Mouse (Mus musculus): ENCODE data around the gene Plekhm2. TPM values are rescaled to one million over a fixed set of nuclear protein-coding genes. Genes with fewer than 3 reads are reported as not detected.

Gene Plekhm2
- 1.1 and 2.0 TPM in 2 replicates for polyA plus RNA-seq (2015; fragmentation: Nextera tagmentation; extraction: Ambion mirVana)

GRCm38 (mm10) chr4:141664799-141665198 is at the start of gene Plekhm2:
TSS of gene Plekhm2 (minus strand) at chr4:141664899.
- WGBS (ENCODE audit: insufficient replicate concordance): 71% methylated on average over 8 of the region's 8 CpGs
- Histone ChIP-seq H3K9me3 (replicated peaks) (no peaks in the 10 kb centered on the region), H3K4me2 (peak within 1 kb of the TSS; percentile 97), H3K4me3 (replicated peaks) (peak within 1 kb of the TSS; percentile 78), H3K27me3 (0 out of 2 replicates have a peak, but pooled peaks cover 5% of the 10 kb centered on the region), H3K9ac (peak within 1 kb of the TSS; percentile 88), H3K4me1 (replicated peaks) (peaks cover 27% of the 10 kb centered on the region), H3K36me3 (replicated peaks) (0 out of 2 replicates have a peak, but pooled peaks cover 14% of the 10 kb centered on the region), H3K27ac (replicated peaks) (peak within 1 kb of the TSS; percentile 21)
- no peak for ATAC-seq (ENCODE audit: insufficient read depth)

- Histone ChIP-seq H3K9me3 (replicated peaks) (no peaks in the 10 kb centered on the region), H3K4me3 (replicated peaks) (no peak overlapping the region), H3K4me1 (replicated peaks) (peaks cover 49% of the 10 kb centered on the region), H3K27ac (replicated peaks) (no peak overlapping the region), H3K36me3 (replicated peaks) (peaks cover 80% of the 10 kb centered on the region), H3K4me2 (no peak overlapping the region), H3K27me3 (no peaks in the 10 kb centered on the region), H3K9ac (no peak overlapping the region)
- ATAC-seq (ENCODE audit: insufficient read depth): no peak
- 41% methylated on average over 5 of the region's 5 CpGs for WGBS (ENCODE audit: insufficient replicate concordance)
Measured at GRCm38 (mm10) chr4:141713598-141714142, 49.0 kb upstream of the Plekhm2 start.

GRCm38 (mm10) chr4:141711250-141711649 is 46.6 kb upstream of the Plekhm2 start:
- ATAC-seq (ENCODE audit: insufficient read depth): no peak
- Histone ChIP-seq H3K27ac (replicated peaks) (no peak overlapping the region), H3K4me2 (no peak overlapping the region), H3K9me3 (replicated peaks) (no peaks in the 10 kb centered on the region), H3K4me3 (replicated peaks) (no peak overlapping the region), H3K27me3 (no peaks in the 10 kb centered on the region), H3K36me3 (replicated peaks) (peaks cover 86% of the 10 kb centered on the region), H3K4me1 (replicated peaks) (peaks cover 28% of the 10 kb centered on the region), H3K9ac (no peak overlapping the region)
- WGBS (ENCODE audit: insufficient replicate concordance): 75% methylated on average over 1 of the region's 1 CpGs

- WGBS (ENCODE audit: insufficient replicate concordance): 92% methylated on average over 2 of the region's 2 CpGs
Measured at GRCm38 (mm10) chr4:141708971-141709370, 44.3 kb upstream of the Plekhm2 start.

GRCm38 (mm10) chr4:141708005-141708404 is 43.3 kb upstream of the Plekhm2 start:
- H3K4me2 ChIP-seq: no peak overlapping the region
- no peaks in the 10 kb centered on the region for H3K9me3 ChIP-seq (replicated peaks)
- H3K4me1 ChIP-seq (replicated peaks): peaks cover 5% of the 10 kb centered on the region; the same call in 1 of the 2 replicates
- no peak overlapping the region for H3K9ac ChIP-seq
- no peak overlapping the region for H3K27ac ChIP-seq (replicated peaks)
- H3K4me3 ChIP-seq (replicated peaks): no peak overlapping the region
- peaks cover 100% of the 10 kb centered on the region for H3K36me3 ChIP-seq (replicated peaks)
- WGBS (ENCODE audit: insufficient replicate concordance): 80% methylated on average over 7 of the region's 7 CpGs
- no peaks in the 10 kb centered on the region for H3K27me3 ChIP-seq
- peak; percentile 6; the same call in 1 of the 2 replicates for ATAC-seq (ENCODE audit: insufficient read depth)

More at GRCm38 (mm10) chr4:141708971-141709370, 44.3 kb upstream of the Plekhm2 start:
- Histone ChIP-seq H3K27me3 (no peaks in the 10 kb centered on the region), H3K4me3 (replicated peaks) (no peak overlapping the region), H3K27ac (replicated peaks) (no peak overlapping the region), H3K4me2 (no peak overlapping the region), H3K4me1 (replicated peaks) (peaks cover 9% of the 10 kb centered on the region; the same call in 1 of the 2 replicates), H3K36me3 (replicated peaks) (peaks cover 96% of the 10 kb centered on the region), H3K9me3 (replicated peaks) (no peaks in the 10 kb centered on the region), H3K9ac (no peak overlapping the region)
- no peak for ATAC-seq (ENCODE audit: insufficient read depth)

DNA sequence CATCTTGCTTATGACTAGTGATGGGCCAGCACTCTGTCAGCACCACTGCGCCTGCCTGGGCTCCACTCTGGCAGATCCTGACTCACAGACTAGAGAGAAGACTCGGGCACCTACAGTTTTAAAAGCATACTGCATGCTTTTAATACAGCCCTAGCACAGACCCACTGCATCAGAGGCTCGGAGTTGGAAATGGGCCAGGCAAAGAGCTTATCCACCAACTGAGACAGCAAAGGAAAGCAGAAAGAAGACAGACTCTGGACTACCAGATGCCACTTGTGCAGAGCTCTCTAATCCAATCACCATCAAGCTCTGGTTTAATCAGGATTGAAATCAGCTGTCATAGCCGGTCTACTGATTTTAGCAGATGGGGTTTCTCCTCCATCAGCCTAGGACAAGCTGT is 40.6 kb upstream of the Plekhm2 start:
- no peak overlapping the region for H3K27ac ChIP-seq (replicated peaks)
- no peak overlapping the region for H3K9ac ChIP-seq
- no peak overlapping the region for H3K4me3 ChIP-seq (replicated peaks)
- no peaks in the 10 kb centered on the region for H3K9me3 ChIP-seq (replicated peaks)
- no peaks in the 10 kb centered on the region for H3K27me3 ChIP-seq
- peaks cover 1% of the 10 kb centered on the region; the same call in 1 of the 2 replicates for H3K4me1 ChIP-seq (replicated peaks)
- peaks cover 100% of the 10 kb centered on the region for H3K36me3 ChIP-seq (replicated peaks)
- no peak overlapping the region for H3K4me2 ChIP-seq
- 80% methylated on average over 4 of the region's 4 CpGs for WGBS (ENCODE audit: insufficient replicate concordance)
- no peak for ATAC-seq (ENCODE audit: insufficient read depth)

GRCm38 (mm10) chr4:141704625-141705024 is 39.9 kb upstream of the Plekhm2 start:
- Histone ChIP-seq H3K4me2 (no peak overlapping the region), H3K4me3 (replicated peaks) (no peak overlapping the region), H3K9ac (no peak overlapping the region), H3K9me3 (replicated peaks) (no peaks in the 10 kb centered on the region), H3K27ac (replicated peaks) (no peak overlapping the region), H3K4me1 (replicated peaks) (peaks cover 7% of the 10 kb centered on the region; the same call in 1 of the 2 replicates), H3K27me3 (no peaks in the 10 kb centered on the region), H3K36me3 (replicated peaks) (peaks cover 100% of the 10 kb centered on the region)
- no peak for ATAC-seq (ENCODE audit: insufficient read depth)
- WGBS (ENCODE audit: insufficient replicate concordance): 88% methylated on average over 2 of the region's 2 CpGs

DNA sequence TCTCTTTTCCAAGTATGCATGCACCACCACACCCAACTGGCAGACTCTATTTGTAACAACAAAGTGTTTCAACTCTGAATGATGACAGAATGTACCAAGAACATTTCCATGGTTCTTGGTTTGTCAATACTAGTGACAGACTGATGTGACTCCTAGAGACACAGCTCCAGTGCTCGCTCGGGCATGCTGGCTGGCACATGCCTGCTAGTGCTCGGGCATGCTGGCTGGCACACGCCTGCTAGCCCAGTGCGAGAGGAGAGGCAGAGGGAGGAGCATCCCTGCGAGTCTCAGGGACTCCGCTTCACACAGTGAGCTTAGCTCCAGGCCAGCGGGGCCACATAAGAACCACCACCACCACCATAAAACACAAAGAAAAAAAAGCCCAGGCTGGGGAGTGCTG is 30.0 kb upstream of the Plekhm2 start:
- Histone ChIP-seq H3K4me1 (replicated peaks) (no peaks in the 10 kb centered on the region), H3K36me3 (replicated peaks) (peaks cover 99% of the 10 kb centered on the region)

GRCm38 (mm10) chr4:141688505-141688904 is 23.8 kb upstream of the Plekhm2 start:
- WGBS (ENCODE audit: insufficient replicate concordance): 50% methylated on average over 8 of the region's 8 CpGs
- ATAC-seq (ENCODE audit: insufficient read depth): no peak
- Histone ChIP-seq H3K27ac (replicated peaks) (no peak overlapping the region), H3K4me3 (replicated peaks) (no peak overlapping the region), H3K4me2 (no peak overlapping the region), H3K9me3 (replicated peaks) (no peaks in the 10 kb centered on the region), H3K27me3 (no peaks in the 10 kb centered on the region), H3K9ac (no peak overlapping the region), H3K4me1 (replicated peaks) (no peaks in the 10 kb centered on the region; the same call in 1 of the 2 replicates), H3K36me3 (replicated peaks) (peaks cover 94% of the 10 kb centered on the region)

More for the DNA sequence above, 30.0 kb upstream of the Plekhm2 start:
- Histone ChIP-seq H3K4me3 (replicated peaks) (no peak overlapping the region), H3K9me3 (replicated peaks) (no peaks in the 10 kb centered on the region), H3K27me3 (no peaks in the 10 kb centered on the region), H3K4me2 (no peak overlapping the region), H3K27ac (replicated peaks) (no peak overlapping the region), H3K9ac (no peak overlapping the region)
- 91% methylated on average over 8 of the region's 8 CpGs for WGBS (ENCODE audit: insufficient replicate concordance)
- no peak for ATAC-seq (ENCODE audit: insufficient read depth)

- Histone ChIP-seq H3K9ac (no peak overlapping the region), H3K36me3 (replicated peaks) (peaks cover 92% of the 10 kb centered on the region), H3K4me2 (no peak overlapping the region), H3K4me3 (replicated peaks) (no peak overlapping the region), H3K27ac (replicated peaks) (no peak overlapping the region), H3K4me1 (replicated peaks) (peaks cover 4% of the 10 kb centered on the region; the same call in 1 of the 2 replicates), H3K27me3 (no peaks in the 10 kb centered on the region), H3K9me3 (replicated peaks) (no peaks in the 10 kb centered on the region)
- no peak for ATAC-seq (ENCODE audit: insufficient read depth)
- WGBS (ENCODE audit: insufficient replicate concordance): 81% methylated on average over 8 of the region's 8 CpGs
Measured at GRCm38 (mm10) chr4:141686525-141686924, 21.8 kb upstream of the Plekhm2 start.

DNA sequence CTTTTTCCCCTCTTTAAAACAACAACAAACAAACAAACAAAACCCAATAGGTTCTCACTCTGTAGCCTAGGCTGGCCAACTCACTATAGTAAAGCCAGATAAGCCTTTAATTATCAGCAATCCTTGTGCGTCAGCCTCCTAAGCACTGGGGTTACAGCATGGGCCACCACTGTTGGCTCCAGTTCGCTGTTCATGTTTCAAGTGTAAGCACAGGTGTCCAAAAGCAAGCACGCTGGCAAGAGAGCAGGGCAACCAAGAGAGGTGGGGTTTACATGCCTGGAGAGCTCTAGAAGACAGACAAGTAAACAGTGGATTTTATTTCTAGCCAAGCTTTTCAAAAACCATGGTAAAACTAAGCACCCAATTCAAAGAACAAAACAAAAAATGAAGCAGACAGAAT is 21.4 kb upstream of the Plekhm2 start:
- Histone ChIP-seq H3K4me1 (replicated peaks) (peaks cover 4% of the 10 kb centered on the region; the same call in 1 of the 2 replicates), H3K36me3 (replicated peaks) (peaks cover 89% of the 10 kb centered on the region), H3K9me3 (replicated peaks) (no peaks in the 10 kb centered on the region), H3K9ac (no peak overlapping the region), H3K27me3 (no peaks in the 10 kb centered on the region), H3K4me3 (replicated peaks) (no peak overlapping the region), H3K27ac (replicated peaks) (no peak overlapping the region), H3K4me2 (no peak overlapping the region)
- no peak for ATAC-seq (ENCODE audit: insufficient read depth)
- WGBS (ENCODE audit: insufficient replicate concordance): 78% methylated on average over 3 of the region's 3 CpGs

All from liver, embryonic 15.5 days (tissue).